Mouse (Mus musculus) CH12.LX (cell line): ENCODE data around the gene Ddx41. TPM values are rescaled to one million over a fixed set of nuclear protein-coding genes. Genes with fewer than 3 reads are reported as not detected.
"Not testable (repeated sequence)": the region's sequence is repeated elsewhere in the genome, so short reads cannot be mapped to it uniquely, and the experiment has no call there.

Experiments used
- DNase-seq: peaks from one replicate; pipeline ENCODE4 v3.0.0-alpha.2; 2013; ENCODE audit errors: extremely low read depth
- H3K27ac ChIP-seq: 2 replicates; pipeline ENCODE4 v1.5.1; 2012; ENCODE audit warnings: low read depth, mild to moderate bottlenecking, control low read depth, moderate library complexity; ENCODE audit not compliant: insufficient read depth
- H3K27me3 ChIP-seq: replicated peaks from 2 replicates; pipeline ENCODE3; 2012; ENCODE audit warnings: inconsistent platforms
- H3K36me3 ChIP-seq, 2 experiments: replicated peaks in 1 of 2; 2 replicates each; pipeline versions ENCODE3 to v1.6.1; 2012; ENCODE audit warnings: inconsistent platforms in 1 of 2, low read length in 1 of 2, mild to moderate bottlenecking in 1 of 2, mixed read lengths in 1 of 2, moderate library complexity in 1 of 2; ENCODE audit not compliant: control insufficient read depth in 1 of 2, insufficient read depth in 1 of 2
- H3K4me1 ChIP-seq, 2 experiments: 2 replicates each; pipeline ENCODE4 v1.6.1; 2012; ENCODE audit warnings: inconsistent platforms in 1 of 2, moderate library complexity in 1 of 2; ENCODE audit not compliant: insufficient read depth in 2 of 2, control insufficient read depth in 1 of 2
- H3K4me2 ChIP-seq: 2 replicates; pipeline ENCODE4 v1.6.1; 2012; ENCODE audit warnings: low read depth, mild to moderate bottlenecking, control low read depth; ENCODE audit not compliant: poor library complexity, insufficient read depth, severe bottlenecking
- H3K4me3 ChIP-seq, 3 experiments: fragments of 150-350 bp in 1 of 3; sonication (generic) in 1 of 3; replicated peaks in 1 of 3; 2 replicates each; pipeline versions ENCODE3 to v1.5.1; 2011 to 2012; ENCODE audit warnings: low read depth in 2 of 3, low read length in 2 of 3, mild to moderate bottlenecking in 2 of 3, moderate library complexity in 2 of 3, control low read depth in 1 of 3, improper control_type of control experiment in 1 of 3, inconsistent platforms in 1 of 3, mixed read lengths in 1 of 3; ENCODE audit not compliant: poor library complexity in 1 of 3
- H3K79me2 ChIP-seq: replicated peaks from 2 replicates; pipeline ENCODE4 v1.6.1; 2012; ENCODE audit warnings: mild to moderate bottlenecking, moderate library complexity; ENCODE audit not compliant: control insufficient read depth, poor library complexity, insufficient read depth, severe bottlenecking; ENCODE audit errors: extremely low read depth
- H3K9ac ChIP-seq: 2 replicates; pipeline ENCODE4 v1.6.1; 2012; ENCODE audit warnings: low read depth, mild to moderate bottlenecking, control low read depth, moderate library complexity; ENCODE audit not compliant: insufficient read depth
- H3K9me3 ChIP-seq: replicated peaks from 2 replicates; pipeline ENCODE3; 2012; ENCODE audit warnings: low read length, inconsistent platforms, mixed read lengths
- ELF1 ChIP-seq: IDR thresholded peaks from 2 replicates; pipeline ENCODE4 v1.6.1; 2014; ENCODE audit warnings: low read depth, mild to moderate bottlenecking, inconsistent platforms, low read length, improper control_type of control experiment
- GABPA ChIP-seq: IDR thresholded peaks from 2 replicates; pipeline ENCODE4 v1.6.1; 2012; ENCODE audit warnings: low read depth, low read length, improper control_type of control experiment, inconsistent platforms; ENCODE audit not compliant: insufficient replicate concordance
- IRF4 ChIP-seq: IDR thresholded peaks from 2 replicates; pipeline ENCODE4 v1.6.1; 2014; ENCODE audit warnings: low read depth, mild to moderate bottlenecking, inconsistent platforms, low read length, improper control_type of control experiment
- JUN ChIP-seq: IDR thresholded peaks from 2 replicates; pipeline ENCODE4 v1.6.1; 2011; ENCODE audit warnings: low read depth, mild to moderate bottlenecking, low read length, improper control_type of control experiment, moderate library complexity; ENCODE audit not compliant: insufficient read depth
- NRF1 ChIP-seq: IDR thresholded peaks from 2 replicates; pipeline ENCODE4 v1.6.1; 2014; ENCODE audit warnings: low read depth, mild to moderate bottlenecking, inconsistent platforms, low read length, improper control_type of control experiment, moderate library complexity
- SIN3A ChIP-seq: IDR thresholded peaks from 2 replicates; pipeline ENCODE4 v1.6.1; 2012; ENCODE audit warnings: low read length, improper control_type of control experiment, inconsistent platforms
- TCF12 ChIP-seq: IDR thresholded peaks from 2 replicates; pipeline ENCODE4 v1.6.1; 2014; ENCODE audit warnings: low read depth, mild to moderate bottlenecking, inconsistent platforms, low read length, improper control_type of control experiment
- ZKSCAN1 ChIP-seq: IDR thresholded peaks from 2 replicates; pipeline ENCODE4 v1.6.1; 2012; ENCODE audit warnings: low read depth, inconsistent platforms, low read length, improper control_type of control experiment, borderline replicate concordance
- ZMIZ1 ChIP-seq: IDR thresholded peaks from 2 replicates; pipeline ENCODE4 v1.6.1; 2012; ENCODE audit warnings: low read depth, mild to moderate bottlenecking, inconsistent platforms, low read length, improper control_type of control experiment
- ZNF384 ChIP-seq: IDR thresholded peaks from 2 replicates; pipeline ENCODE4 v1.6.1; 2012; ENCODE audit warnings: low read depth, low read length, improper control_type of control experiment, inconsistent platforms
- dilution Hi-C: fragments of 300-500 bp; cut with MboI; formaldehyde crosslinking; loops from 2 replicates; pipeline ENCODE4 v1.14.3; 2020; ENCODE audit warnings: low sequenced_read_pairs; ENCODE audit not compliant: extremely low pct_unique_long_range_greater_than_20kb, extremely low pct_ligation_motif_present
- in situ Hi-C: fragments of 300-500 bp; cut with MboI; formaldehyde crosslinking; loops from 3 replicates; pipeline ENCODE4 v1.14.3; 2019; ENCODE audit warnings: low sequenced_read_pairs, low pct_ligation_motif_present, low pct_unique_long_range_greater_than_20kb, mixed read lengths
- polyA plus RNA-seq: library from polyadenylated mRNA; unstranded; fragments of >175 nt; gene quantifications from 2 replicates; pipeline ENCODE4 v1.2.1, GENCODE M21; 2012; ENCODE audit warnings: low read depth; ENCODE audit not compliant: insufficient read length
- total RNA-seq, 2 experiments: library from RNA; depleted of rRNA; stranded (reverse); fragments of 300-350 nt in 1 of 2; fragments of >200 nt in 1 of 2; gene quantifications; 2 replicates each; pipeline ENCODE4 v1.2.3; 2012 to 2014

Gene Ddx41
- total and polyA plus RNA-seq, 3 experiments: 56.6 to 107 (median 95.3) TPM

- TF ChIP-seq ZKSCAN1: no peak
Observed at GRCm38 (mm10) chr13:55536194-55537175, at the start of gene Ddx41 (continued).

- H3K27me3 ChIP-seq: no peaks in the 10 kb centered on the region
- no peaks in the 10 kb centered on the region for H3K79me2 ChIP-seq
- no peak overlapping the region for H3K9ac ChIP-seq
- in situ Hi-C loops (no loop called here), dilution Hi-C loops (no loop called here)
- no peak overlapping the region for H3K27ac ChIP-seq
- no peak overlapping the region for H3K4me2 ChIP-seq
- peaks cover 0 to 2% of the 10 kb centered on the region in 2 experiments for H3K36me3 ChIP-seq
- TF ChIP-seq GABPA (no peak), ELF1 (no peak), ZMIZ1 (no peak), JUN (no peak), IRF4 (no peak), TCF12 (no peak)
- peaks cover 10% of the 10 kb centered on the region for H3K9me3 ChIP-seq
- H3K4me1 ChIP-seq: peaks cover 2 to 11% of the 10 kb centered on the region in 2 experiments; a peak in 3 of 4 replicates
- no peak for DNase-seq
- no peak overlapping the region for H3K4me3 ChIP-seq
Observed at GRCm38 (mm10) chr13:55578086-55578485, 41.6 kb upstream of the Ddx41 start.

GRCm38 (mm10) chr13:55576872-55577271 is 40.4 kb upstream of the Ddx41 start:
- H3K4me2 ChIP-seq, dilution Hi-C loops, H3K27me3 ChIP-seq, DNase-seq, H3K9me3 ChIP-seq: not testable (repeated sequence)
- peak; percentile 90 for TF ChIP-seq ZNF384
- TF ChIP-seq, all 38 proteins: peak for 1; not testable (repeated sequence) for 37
- H3K36me3 ChIP-seq, H3K27ac ChIP-seq, H3K79me2 ChIP-seq, in situ Hi-C loops, H3K9ac ChIP-seq, H3K4me3 ChIP-seq: not testable (repeated sequence)
- peaks cover 2 to 16% of the 10 kb centered on the region in 2 experiments for H3K4me1 ChIP-seq

GRCm38 (mm10) chr13:55575932-55576331 is 39.5 kb upstream of the Ddx41 start:
- no peak for DNase-seq
- Histone ChIP-seq H3K9me3 (peaks cover 10% of the 10 kb centered on the region), H3K4me3 (no peak overlapping the region), H3K4me2 (no peak overlapping the region), H3K9ac (no peak overlapping the region), H3K79me2 (0 out of 2 replicates have a peak, but pooled peaks cover 2% of the 10 kb centered on the region), H3K27ac (no peak overlapping the region), H3K36me3 (peaks cover 0 to 2% of the 10 kb centered on the region in 2 experiments), H3K27me3 (no peaks in the 10 kb centered on the region), H3K4me1 (peaks cover 2 to 16% of the 10 kb centered on the region in 2 experiments)
- TF ChIP-seq ZNF384 (no peak), SIN3A (peak; percentile 62; the same call in 1 of the 2 replicates), ZKSCAN1 (no peak), NRF1 (no peak)
- in situ Hi-C loops (no loop called here), dilution Hi-C loops (no loop called here)
